Mouse (Mus musculus) erythroblast, embryonic 14.5 days (primary cell): ENCODE data around the gene Klhdc9. TPM values are rescaled to one million over a fixed set of nuclear protein-coding genes. Genes with fewer than 3 reads are reported as not detected.

Experiments used
- H3K27me3 ChIP-seq: 2 replicates; pipeline ENCODE4 v1.6.1; 2012; ENCODE audit warnings: inconsistent platforms; ENCODE audit not compliant: control insufficient read depth
- H3K36me3 ChIP-seq: 2 replicates; pipeline ENCODE4 v1.6.1; 2012; ENCODE audit warnings: mild to moderate bottlenecking, inconsistent platforms; ENCODE audit not compliant: control insufficient read depth
- H3K4me1 ChIP-seq: 2 replicates; pipeline ENCODE4 v1.6.1; 2012; ENCODE audit warnings: inconsistent platforms; ENCODE audit not compliant: control insufficient read depth
- H3K4me3 ChIP-seq: replicated peaks from 2 replicates; pipeline ENCODE3; 2012; ENCODE audit warnings: moderate library complexity, mild to moderate bottlenecking, inconsistent platforms
- H3K9me3 ChIP-seq: 2 replicates; pipeline ENCODE4 v1.6.1; 2012; ENCODE audit warnings: low read length, inconsistent platforms, mixed read lengths; ENCODE audit not compliant: control insufficient read depth
- GATA1 ChIP-seq: IDR thresholded peaks from 2 replicates; pipeline ENCODE4 v1.6.1; 2012; ENCODE audit warnings: low read length, inconsistent platforms, mixed read lengths
- TAL1 ChIP-seq: IDR thresholded peaks from 3 replicates; pipeline ENCODE4 v1.6.1; 2012; ENCODE audit warnings: low read length, inconsistent platforms, mixed read lengths
- polyA plus RNA-seq: library from polyadenylated mRNA; stranded (reverse); fragments of >175 nt; gene quantifications from 2 replicates; pipeline ENCODE4 v1.2.3, GENCODE M21; 2012

Klhdc9 gene
- polyA plus RNA-seq, 1 experiment: 0.14 TPM

GRCm38 (mm10) chr1:171325571-171325970 is 35.0 kb downstream of the Klhdc9 start:
- no peak overlapping the region for H3K4me3 ChIP-seq

GRCm38 (mm10) chr1:171322012-171322411 is 38.6 kb downstream of the Klhdc9 start:
- Histone ChIP-seq H3K36me3 (peaks cover 25% of the 10 kb centered on the region), H3K27me3 (peaks cover 7% of the 10 kb centered on the region; the same call in 1 of the 2 replicates), H3K4me3 (no peak overlapping the region), H3K4me1 (peaks cover 17% of the 10 kb centered on the region), H3K9me3 (no peaks in the 10 kb centered on the region)
- TF ChIP-seq TAL1: no peak
- no peak for TF ChIP-seq GATA1

More at GRCm38 (mm10) chr1:171325571-171325970, 35.0 kb downstream of the Klhdc9 start:
- Histone ChIP-seq H3K9me3 (no peaks in the 10 kb centered on the region), H3K4me1 (peaks cover 40% of the 10 kb centered on the region), H3K36me3 (peaks cover 27% of the 10 kb centered on the region), H3K27me3 (no peaks in the 10 kb centered on the region)
- TF ChIP-seq TAL1 (no peak), GATA1 (no peak)

- TF ChIP-seq GATA1 (no peak), TAL1 (no peak)
- Histone ChIP-seq H3K4me3 (no peak overlapping the region), H3K4me1 (peaks cover 15% of the 10 kb centered on the region), H3K9me3 (no peaks in the 10 kb centered on the region), H3K27me3 (peaks cover 7% of the 10 kb centered on the region; the same call in 1 of the 2 replicates), H3K36me3 (peaks cover 24% of the 10 kb centered on the region)
Observed at GRCm38 (mm10) chr1:171321415-171321814, 39.2 kb downstream of the Klhdc9 start.

- H3K9me3 ChIP-seq: no peaks in the 10 kb centered on the region
- TF ChIP-seq TAL1 (no peak), GATA1 (no peak)
- no peak overlapping the region for H3K4me3 ChIP-seq
- H3K4me1 ChIP-seq: peaks cover 5% of the 10 kb centered on the region
- peaks cover 12% of the 10 kb centered on the region for H3K36me3 ChIP-seq
- peaks cover 7% of the 10 kb centered on the region; the same call in 1 of the 2 replicates for H3K27me3 ChIP-seq
Observed at GRCm38 (mm10) chr1:171320151-171320550, 40.4 kb downstream of the Klhdc9 start.

- Histone ChIP-seq H3K36me3 (peaks cover 9% of the 10 kb centered on the region), H3K4me3 (no peak overlapping the region), H3K4me1 (peaks cover 5% of the 10 kb centered on the region), H3K27me3 (peaks cover 7% of the 10 kb centered on the region; the same call in 1 of the 2 replicates), H3K9me3 (no peaks in the 10 kb centered on the region)
- TF ChIP-seq TAL1 (no peak), GATA1 (no peak)
Observed at GRCm38 (mm10) chr1:171319748-171320147, 40.9 kb downstream of the Klhdc9 start.

GRCm38 (mm10) chr1:171309321-171309720 is 51.3 kb downstream of the Klhdc9 start:
- Histone ChIP-seq H3K36me3 (no peaks in the 10 kb centered on the region), H3K9me3 (no peaks in the 10 kb centered on the region), H3K4me1 (no peaks in the 10 kb centered on the region), H3K27me3 (peaks cover 31% of the 10 kb centered on the region), H3K4me3 (no peak overlapping the region)
- no peak for TF ChIP-seq TAL1
- TF ChIP-seq GATA1: no peak

Other genes starting within 250 kb of the Klhdc9 start
- 0.37 and 0.64 TPM in 2 replicates for gene Cfap126, start 246.9 kb downstream of the Klhdc9 start, polyA plus RNA-seq
- 4.9 and 7.2 TPM in 2 replicates for gene Sdhc, start 210.2 kb downstream of the Klhdc9 start, polyA plus RNA-seq
- not detected in 2 replicates for gene Mpz, start 210.1 kb downstream of the Klhdc9 start, polyA plus RNA-seq
- gene Pcp4l1, start 164.5 kb downstream of the Klhdc9 start, polyA plus RNA-seq: not detected in 2 replicates
- not detected in 2 replicates for gene Nr1i3, start 146.8 kb downstream of the Klhdc9 start, polyA plus RNA-seq
- 2.2 TPM in 2 replicates for gene Tomm40l, start 138.3 kb downstream of the Klhdc9 start, polyA plus RNA-seq
- gene Apoa2, start 135.7 kb downstream of the Klhdc9 start, polyA plus RNA-seq: 0.42 and 2.1 TPM in 2 replicates
- gene Fcer1g, start 126.4 kb downstream of the Klhdc9 start, polyA plus RNA-seq: 0.13 and 0.17 TPM in 2 replicates
- gene Adamts4, start 110.4 kb downstream of the Klhdc9 start, polyA plus RNA-seq: not detected in 2 replicates
- 7.0 and 7.5 TPM in 2 replicates for gene Ndufs2, start 109.4 kb downstream of the Klhdc9 start, polyA plus RNA-seq
- 11.1 and 11.6 TPM in 2 replicates for gene B4galt3, start 90.5 kb downstream of the Klhdc9 start, polyA plus RNA-seq
- 89.9 and 167 TPM in 2 replicates for gene Ppox, start 79.6 kb downstream of the Klhdc9 start, polyA plus RNA-seq
- 8.4 and 13.0 TPM in 2 replicates for gene Usp21, start 72.8 kb downstream of the Klhdc9 start, polyA plus RNA-seq
- 3.9 and 4.8 TPM in 2 replicates for gene Ufc1, start 65.8 kb downstream of the Klhdc9 start, polyA plus RNA-seq
- 1.6 and 1.7 TPM in 2 replicates for gene Dedd, start 31.7 kb downstream of the Klhdc9 start, polyA plus RNA-seq
- 0.98 TPM in 2 replicates for gene Nit1, start 15.2 kb downstream of the Klhdc9 start, polyA plus RNA-seq
- gene Pfdn2, start 15.1 kb downstream of the Klhdc9 start, polyA plus RNA-seq: 1.4 and 2.0 TPM in 2 replicates
- not detected in 2 replicates for gene Nectin4, start 9.3 kb upstream of the Klhdc9 start, polyA plus RNA-seq
- 0.06 and 0.07 TPM in 2 replicates for gene Arhgap30, start 28.2 kb upstream of the Klhdc9 start, polyA plus RNA-seq
- gene Usf1, start 50.5 kb upstream of the Klhdc9 start, polyA plus RNA-seq: 1.2 and 3.6 TPM in 2 replicates
- gene Tstd1, start 58.1 kb upstream of the Klhdc9 start, polyA plus RNA-seq: not detected in 2 replicates
- 0.08 TPM in 1 of 2 replicates, not detected in the other for gene F11r, start 76.7 kb upstream of the Klhdc9 start, polyA plus RNA-seq
- 0.13 and 0.20 TPM in 2 replicates for gene Alyref2, start 142.7 kb upstream of the Klhdc9 start, polyA plus RNA-seq
- gene Itln1, start 174.5 kb upstream of the Klhdc9 start, polyA plus RNA-seq: not detected in 2 replicates
- gene Cd244a, start 198.4 kb upstream of the Klhdc9 start, polyA plus RNA-seq: 0.02 TPM in 1 of 2 replicates, not detected in the other
- gene Ly9, start 246.6 kb upstream of the Klhdc9 start, polyA plus RNA-seq: 0.01 and 0.03 TPM in 2 replicates